Mouse (Mus musculus) kidney, postnatal 25 days (tissue): ENCODE results near the gene Slc44a4.
"Not testable (repeated sequence)": the region's sequence is repeated elsewhere in the genome, so short reads cannot be mapped to it uniquely, and the experiment has no call there.

Experiments
- DNase-seq, 2 experiments: peaks; one replicate each; pipeline ENCODE4 v3.0.0; 2021; ENCODE audit warnings: mixed read lengths in 2 of 2

Gene Slc44a4

DNA sequence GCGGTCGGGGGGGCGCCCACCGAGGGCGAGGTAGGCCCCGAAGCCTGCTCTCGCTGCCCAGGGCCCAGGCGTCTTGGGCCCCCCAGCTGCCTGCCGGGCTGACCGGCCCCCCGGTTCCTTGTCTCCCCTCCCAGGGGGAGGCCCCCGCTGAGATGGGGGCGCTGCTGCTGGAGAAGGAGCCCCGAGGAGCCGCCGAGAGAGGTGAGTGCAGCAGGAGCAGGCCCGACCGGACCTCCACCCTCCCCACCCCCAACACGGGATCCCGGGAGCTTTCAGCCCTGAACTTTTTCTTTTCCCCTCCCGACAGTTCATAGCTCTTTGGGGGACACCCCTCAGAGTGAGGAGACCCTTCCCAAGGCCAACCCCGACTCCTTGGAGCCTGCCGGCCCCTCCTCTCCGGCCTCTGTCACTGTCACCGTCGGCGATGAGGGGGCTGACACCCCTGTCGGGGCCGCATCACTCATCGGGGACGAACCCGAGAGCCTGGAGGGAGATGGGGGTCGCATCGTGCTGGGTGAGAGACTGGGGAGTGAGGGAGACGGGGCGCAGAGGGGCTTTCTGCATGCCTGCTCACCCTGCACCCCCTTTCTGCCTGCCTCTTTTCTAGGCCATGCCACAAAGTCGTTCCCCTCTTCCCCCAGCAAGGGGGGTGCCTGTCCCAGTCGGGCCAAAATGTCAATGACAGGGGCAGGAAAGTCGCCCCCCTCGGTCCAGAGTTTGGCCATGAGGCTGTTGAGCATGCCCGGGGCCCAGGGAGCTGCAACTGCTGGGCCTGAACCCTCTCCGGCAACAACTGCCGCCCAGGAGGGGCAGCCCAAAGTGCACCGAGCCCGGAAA, 15.0 kb upstream of the Slc44a4 start:
- peak; percentile 52 to 74 for DNase-seq

DNA sequence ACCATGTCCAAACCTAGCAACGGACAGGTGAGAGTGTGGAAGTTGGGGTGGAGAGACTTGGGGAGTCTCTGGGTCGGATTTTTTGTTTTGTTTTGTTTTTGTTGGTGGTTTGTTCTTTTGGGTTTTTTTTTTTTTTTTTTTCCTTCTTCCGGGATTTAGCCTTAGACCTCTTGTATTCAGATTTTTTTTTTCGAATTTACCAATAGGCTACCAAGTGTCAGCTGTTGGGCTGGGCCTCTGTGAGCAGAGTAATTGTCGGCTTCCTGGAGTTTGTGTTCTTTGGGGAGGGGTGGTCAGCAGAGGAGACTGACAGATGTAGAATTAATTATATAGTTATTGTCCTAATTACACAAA, 14.4 kb upstream of the Slc44a4 start:
- DNase-seq, result peak; percentile 48 to 67

GRCm38 (mm10) chr17:34900826-34901225, 13.4 kb upstream of the Slc44a4 start:
- DNase-seq, result not testable (repeated sequence)

GRCm38 (mm10) chr17:34901948-34902347, 12.3 kb upstream of the Slc44a4 start:
- not testable (repeated sequence) for DNase-seq

- DNase-seq, result no peak
Observed at GRCm38 (mm10) chr17:34902895-34903294, 11.4 kb upstream of the Slc44a4 start.

DNA sequence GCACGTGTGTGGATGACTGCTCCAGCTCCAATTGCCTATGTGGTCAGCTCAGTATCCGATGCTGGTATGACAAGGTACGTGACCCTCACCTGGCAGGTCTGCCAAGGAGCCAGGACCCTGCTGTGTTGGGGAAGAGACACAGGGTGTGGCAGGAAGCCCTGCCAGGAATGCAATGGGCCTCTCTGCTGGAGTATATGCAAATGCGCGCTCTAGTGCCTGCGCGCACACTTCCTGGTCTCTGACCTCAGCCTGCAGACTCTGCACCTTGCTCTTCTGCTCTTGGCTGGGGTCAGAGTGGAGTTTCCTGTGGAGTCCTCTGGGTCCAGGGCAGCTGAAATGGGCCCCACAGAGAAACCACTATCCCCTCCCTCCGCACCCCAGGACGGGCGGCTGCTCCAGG, 3.3 kb upstream of the Slc44a4 start:
- DNase-seq, result peak; percentile 57 to 83

GRCm38 (mm10) chr17:34911945-34912351, 2.3 kb upstream of the Slc44a4 start:
- DNase-seq, result peak; percentile 87 to 93

DNA sequence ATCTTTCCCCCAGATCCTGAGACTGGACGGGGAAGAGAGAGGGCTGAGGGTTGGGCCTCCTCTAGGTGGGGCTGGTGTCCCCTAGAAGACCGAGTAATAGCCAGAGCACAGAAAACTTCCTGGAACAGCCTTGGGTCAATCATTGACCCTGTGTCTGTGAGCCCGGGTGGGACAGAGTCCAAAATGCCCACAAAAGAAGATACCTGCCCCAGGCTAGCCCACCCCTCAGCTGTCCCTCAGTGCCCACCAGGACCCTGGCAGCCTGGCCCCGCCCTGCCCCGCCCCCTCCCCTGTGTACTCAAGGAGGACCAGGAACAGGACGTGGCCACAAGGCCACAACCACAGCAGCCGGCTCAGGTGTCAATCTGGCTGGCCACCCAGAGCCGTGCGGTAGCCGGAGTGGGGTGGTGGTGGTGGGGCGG, 1.2 kb downstream of the Slc44a4 start:
- DNase-seq, result peak; percentile 84 to 87

GRCm38 (mm10) chr17:34916316-34916715, 2.0 kb downstream of the Slc44a4 start:
- DNase-seq, result peak in 1 of 2 experiments; percentile 51

GRCm38 (mm10) chr17:34917188-34917587, 2.9 kb downstream of the Slc44a4 start:
- DNase-seq, result no peak

DNA sequence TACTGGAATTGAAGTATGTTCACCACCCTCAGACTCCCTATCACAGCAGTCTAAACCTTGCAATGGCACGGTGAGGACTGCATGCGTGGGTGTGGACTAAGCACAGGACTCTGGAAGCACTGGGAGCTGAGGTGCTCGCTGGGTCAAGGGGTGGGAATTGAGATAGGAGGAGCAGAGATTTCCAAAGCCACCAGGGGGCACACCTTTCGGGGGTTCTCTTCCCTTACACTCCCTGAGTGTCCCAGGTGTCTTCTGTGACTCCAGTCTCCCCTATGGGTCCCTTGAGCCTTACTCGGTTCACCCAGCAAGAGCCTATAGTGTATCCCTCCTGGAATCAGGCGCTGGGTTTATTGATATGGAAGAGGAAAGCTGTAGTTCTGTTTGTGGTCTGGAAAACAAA, 8.7 kb downstream of the Slc44a4 start:
- DNase-seq, result no peak

GRCm38 (mm10) chr17:34924258-34924657, 10.0 kb downstream of the Slc44a4 start:
- DNase-seq, result no peak

DNA sequence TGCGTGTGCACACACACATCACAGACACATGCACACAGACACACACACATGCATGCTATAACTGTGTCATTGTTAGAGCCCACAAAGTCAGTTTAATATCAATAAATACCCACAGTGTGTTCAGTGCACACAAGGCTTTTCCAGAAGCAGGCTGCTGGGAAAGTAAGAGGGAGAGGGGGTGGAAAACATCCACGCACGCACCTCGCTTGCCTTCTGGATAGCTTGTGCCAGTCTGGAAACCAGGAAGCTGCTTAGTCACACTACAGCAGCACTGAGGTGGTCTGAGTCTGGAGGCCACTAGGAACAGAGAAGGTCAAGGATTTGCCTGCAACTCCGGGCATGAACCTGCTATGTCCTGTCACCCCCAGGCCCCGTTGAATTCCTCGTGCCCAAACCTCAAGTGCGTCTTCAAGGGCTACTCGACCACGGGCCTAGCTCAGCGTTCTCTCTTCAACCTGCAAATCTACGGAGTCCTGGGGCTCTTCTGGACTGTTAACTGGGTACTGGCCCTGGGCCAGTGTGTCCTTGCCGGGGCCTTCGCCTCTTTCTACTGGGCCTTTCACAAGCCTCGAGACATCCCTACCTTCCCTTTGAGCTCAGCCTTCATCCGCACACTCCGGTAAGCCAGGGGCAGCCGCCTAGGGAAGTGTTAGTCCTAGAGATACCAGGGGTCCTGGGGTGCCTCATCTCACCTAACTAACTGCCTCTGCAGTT, 13.2 kb downstream of the Slc44a4 start:
- no peak for DNase-seq

GRCm38 (mm10) chr17:34928841-34929240, 14.6 kb downstream of the Slc44a4 start:
- DNase-seq, result no peak

GRCm38 (mm10) chr17:34931061-34931734, 16.9 kb downstream of the Slc44a4 start, which contains the start of gene Neu1:
TSS of gene Neu1 (plus strand) at chr17:34931253.
- DNase-seq, result peak; percentile 100

GRCm38 (mm10) chr17:34931735-34932098, 17.5 kb downstream of the Slc44a4 start:
- peak in 1 of 2 experiments; percentile 69 for DNase-seq

DNA sequence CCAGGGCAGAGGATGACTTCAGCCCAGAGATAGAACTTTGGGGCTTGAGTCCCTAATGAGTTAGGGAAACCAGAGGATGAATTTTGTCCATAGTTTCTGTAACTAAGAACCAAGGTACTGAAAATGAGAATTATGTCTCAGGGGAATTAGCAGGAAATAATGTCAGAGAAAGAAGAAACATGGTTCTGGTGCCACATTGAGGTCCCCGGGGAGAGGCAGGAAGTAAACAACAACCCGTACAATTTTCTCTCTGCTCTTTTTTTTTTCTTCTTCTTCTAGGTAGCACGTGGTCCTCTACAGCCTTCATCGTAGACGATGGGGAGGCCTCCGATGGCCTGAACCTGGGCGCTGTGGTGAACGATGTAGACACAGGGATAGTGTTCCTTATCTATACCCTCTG, 18.0 kb downstream of the Slc44a4 start:
- DNase-seq, result no peak

DNA sequence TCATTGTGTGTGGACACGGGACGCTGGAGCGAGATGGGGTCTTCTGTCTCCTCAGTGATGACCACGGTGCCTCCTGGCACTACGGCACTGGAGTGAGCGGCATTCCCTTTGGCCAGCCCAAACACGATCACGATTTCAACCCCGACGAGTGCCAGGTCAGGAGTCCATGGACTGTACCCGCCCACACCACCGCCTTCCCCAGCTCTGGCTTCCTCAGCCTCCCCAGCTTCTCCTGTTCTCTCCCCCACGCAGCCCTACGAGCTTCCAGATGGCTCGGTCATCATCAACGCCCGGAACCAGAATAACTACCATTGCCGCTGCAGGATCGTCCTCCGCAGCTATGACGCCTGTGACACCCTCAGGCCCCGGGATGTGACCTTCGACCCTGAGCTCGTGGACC, 19.8 kb downstream of the Slc44a4 start:
- DNase-seq, result peak; percentile 71 to 86

DNA sequence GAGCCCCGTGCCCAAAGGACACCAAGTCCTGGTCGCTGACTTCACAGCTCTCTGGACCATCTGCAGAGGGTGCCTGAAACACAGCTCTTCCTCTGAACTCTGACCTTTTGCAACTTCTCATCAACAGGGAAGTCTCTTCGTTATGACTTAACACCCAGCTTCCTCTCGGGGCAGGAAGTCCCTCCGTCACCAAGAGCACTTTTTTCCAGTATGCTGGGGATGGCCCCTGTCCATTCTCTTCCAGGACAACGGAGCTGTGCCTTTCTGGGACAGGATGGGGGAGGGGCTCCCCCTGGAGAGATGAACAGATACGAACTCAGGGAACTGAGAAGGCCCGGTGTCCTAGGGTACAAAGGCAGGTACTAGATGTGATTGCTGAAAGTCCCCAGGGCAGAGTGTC, 20.6 kb downstream of the Slc44a4 start:
- peak; percentile 58 to 73 for DNase-seq

GRCm38 (mm10) chr17:34937960-34938505, 23.8 kb downstream of the Slc44a4 start:
- peak; percentile 63 to 83 for DNase-seq

DNA sequence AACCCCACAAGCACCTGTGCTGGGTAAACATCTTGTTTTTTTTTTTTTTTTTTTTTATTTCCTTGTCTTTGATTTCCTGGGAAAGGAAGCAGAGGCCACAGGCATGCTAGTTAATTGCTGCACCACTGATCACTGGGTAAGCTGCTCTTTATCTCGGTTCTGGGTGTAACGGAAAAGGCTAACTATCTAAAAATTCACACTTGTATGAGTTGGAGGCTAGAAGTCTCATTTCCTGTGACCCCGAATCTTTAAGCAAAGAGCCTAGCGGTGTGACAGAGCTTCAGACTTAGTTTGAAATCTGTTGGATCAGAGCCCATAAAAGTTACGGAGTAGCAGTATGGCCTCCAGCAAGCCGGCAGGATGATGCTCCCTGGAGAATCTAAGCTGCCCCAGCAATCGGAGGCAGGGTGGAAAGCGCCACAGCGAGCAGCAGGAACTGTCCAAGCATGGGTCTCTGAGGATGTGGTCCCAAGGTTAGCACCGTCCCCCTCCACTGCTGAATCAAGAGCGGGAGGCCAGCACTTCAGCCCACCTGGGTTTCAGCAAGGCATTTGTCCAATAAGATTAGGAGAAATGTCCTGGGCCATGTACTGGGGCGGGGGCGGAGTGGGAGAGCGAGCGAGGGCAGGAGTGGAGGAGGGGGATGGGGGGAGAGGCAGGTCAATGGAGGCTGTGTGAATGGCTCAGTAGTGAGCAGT, 27.2 kb downstream of the Slc44a4 start:
- DNase-seq, result peak in 1 of 2 experiments; percentile 47

DNA sequence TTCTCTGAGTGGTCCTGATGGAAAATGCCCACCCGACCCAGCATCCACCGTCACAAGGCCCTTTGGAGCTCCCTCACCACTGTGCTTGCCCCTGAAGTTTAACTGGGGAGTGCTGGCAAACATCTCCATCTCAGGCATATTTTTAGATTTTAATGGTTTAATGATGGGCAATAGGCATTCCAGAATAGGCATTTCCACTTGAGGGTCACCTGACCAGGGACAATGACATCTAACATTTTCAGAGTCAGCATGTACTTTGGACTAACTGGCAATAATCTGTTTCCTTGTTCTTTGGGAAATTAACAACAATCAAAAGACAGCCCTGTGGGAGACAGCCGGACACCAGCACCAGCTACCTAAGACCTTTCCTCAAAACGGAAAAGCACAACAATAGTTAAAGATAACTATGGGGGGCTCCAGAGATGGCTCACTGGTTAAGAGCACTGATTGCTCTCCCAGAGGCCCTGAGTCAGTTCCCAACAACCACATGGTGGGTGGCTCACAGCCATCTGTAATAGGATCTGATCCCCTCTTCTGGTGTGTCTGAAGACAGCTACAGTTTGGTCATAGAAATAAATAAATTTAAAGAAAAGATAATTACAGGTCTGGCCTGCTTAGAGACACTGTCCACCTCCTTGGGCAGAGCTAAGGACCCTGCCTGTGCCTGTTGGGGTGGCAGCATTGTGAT, 29.0 kb downstream of the Slc44a4 start:
- peak in 1 of 2 experiments; percentile 35 for DNase-seq
